Mouse (Mus musculus) hindbrain, embryonic 14.5 days (tissue): Measurements from ENCODE around the gene Pcnx4. TPM values are rescaled to one million over a fixed set of nuclear protein-coding genes. Genes with fewer than 3 reads are reported as not detected.

Experiments
- ATAC-seq: fragments of 200-750 bp; cut with Nextera tagmentation; 2 replicates; pipeline ENCODE4 v1.8.0; 2017; ENCODE audit warnings: moderate number of reproducible peaks, mild to moderate bottlenecking, moderate TSS enrichment, moderate library complexity; ENCODE audit not compliant: low FRiP score
- DNase-seq: peaks from one replicate; pipeline ENCODE4 v3.0.0-alpha.2; 2015; ENCODE audit warnings: low spot score
- H3K27ac ChIP-seq: fragments of 300-500 bp; sonication (generic); 2 replicates; pipeline ENCODE4 v1.5.1; 2014; ENCODE audit warnings: mild to moderate bottlenecking, moderate library complexity
- H3K27me3 ChIP-seq: fragments of 300-500 bp; sonication (generic); 2 replicates; pipeline ENCODE4 v1.6.1; 2014; ENCODE audit warnings: mild to moderate bottlenecking, low read length, mixed read lengths; ENCODE audit not compliant: control insufficient read depth, insufficient read depth
- H3K36me3 ChIP-seq: fragments of 300-500 bp; sonication (generic); replicated peaks from 2 replicates; pipeline ENCODE4 v1.6.1; 2014; ENCODE audit not compliant: control insufficient read depth, insufficient read depth
- H3K4me1 ChIP-seq: fragments of 300-500 bp; sonication (generic); replicated peaks from 2 replicates; pipeline ENCODE4 v1.6.1; 2014; ENCODE audit warnings: antibody characterized with exemption, low read length, mixed read lengths; ENCODE audit not compliant: control insufficient read depth, insufficient read depth
- H3K4me2 ChIP-seq: fragments of 300-500 bp; sonication (generic); replicated peaks from 2 replicates; pipeline ENCODE4 v1.6.1; 2014; ENCODE audit warnings: mild to moderate bottlenecking, moderate library complexity
- H3K4me3 ChIP-seq: fragments of 300-500 bp; sonication (generic); replicated peaks from 2 replicates; pipeline ENCODE4 v1.5.1; 2014; ENCODE audit warnings: mild to moderate bottlenecking, low read length
- H3K9ac ChIP-seq: fragments of 300-500 bp; sonication (generic); 2 replicates; pipeline ENCODE4 v1.6.1; 2014
- H3K9me3 ChIP-seq: fragments of 300-500 bp; sonication (generic); 2 replicates; pipeline ENCODE4 v1.6.1; 2016; ENCODE audit warnings: low read length; ENCODE audit not compliant: control insufficient read depth
- WGBS: fragments of 180-500 bp; shearing (Covaris S2); extraction: QIAGEN DNeasy Blood & Tissue Kit; methylation state at CpG from one replicate; pipeline ENCODE4 v1.1.7; 2014; 5-methylcytosine and 5-hydroxymethylcytosine counted together
- polyA plus RNA-seq: library from polyadenylated mRNA; unstranded; fragments of >200 nt; fragmentation: Nextera tagmentation; extraction: Ambion mirVana; gene quantifications from 2 replicates; pipeline ENCODE4 v1.2.1, GENCODE M21; 2014

Pcnx4 gene
- 28.3 and 29.4 TPM in 2 replicates for polyA plus RNA-seq

DNA sequence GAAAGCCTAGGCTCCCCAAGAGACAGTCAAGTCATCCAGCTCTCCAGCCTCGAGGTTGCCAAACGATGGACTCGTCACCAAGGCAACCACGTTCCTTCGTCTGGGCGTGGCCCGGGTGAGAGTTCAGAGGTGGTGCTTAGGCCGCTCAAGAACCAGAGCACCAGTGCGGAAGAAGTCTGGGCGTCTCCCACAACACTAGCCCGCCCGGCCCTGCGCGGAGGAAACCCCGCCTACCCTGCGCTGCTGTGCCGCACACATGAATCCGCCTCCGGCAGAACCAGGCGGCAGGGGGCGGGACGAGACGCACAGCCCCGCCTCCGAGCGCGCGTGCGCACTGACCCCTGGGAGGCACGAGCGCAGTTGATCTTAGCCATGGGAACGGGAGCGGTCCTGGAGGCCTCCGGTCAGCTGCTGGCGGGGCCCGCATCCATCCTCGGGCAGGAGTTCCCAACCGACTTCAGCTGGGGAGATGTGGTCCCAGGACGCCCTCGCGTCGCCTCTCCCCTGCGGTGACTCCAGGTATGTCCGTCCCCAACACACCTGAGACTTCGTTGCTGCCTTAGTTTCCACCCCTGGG is at the start of gene Pcnx4:
Pcnx4 (plus strand) TSS at position 363 of the 577 bp plus-strand sequence.
- ATAC-seq (peak; percentile 99), DNase-seq (peak; percentile 94)
- under 1% methylated on average over 45 of the region's 45 CpGs for WGBS
- H3K9ac ChIP-seq: peak within 1 kb of the TSS; percentile 68
- H3K4me3 ChIP-seq: peak within 1 kb of the TSS; percentile 61
- H3K27me3 ChIP-seq: no peaks in the 10 kb centered on the region
- H3K36me3 ChIP-seq: no peaks in the 10 kb centered on the region; the same call in 1 of the 2 replicates
- H3K4me2 ChIP-seq: peak within 1 kb of the TSS; percentile 58
- H3K27ac ChIP-seq: peak within 1 kb of the TSS; percentile 47
- H3K4me1 ChIP-seq: peaks cover 16% of the 10 kb centered on the region; the same call in 1 of the 2 replicates
- H3K9me3 ChIP-seq: no peaks in the 10 kb centered on the region

DNA sequence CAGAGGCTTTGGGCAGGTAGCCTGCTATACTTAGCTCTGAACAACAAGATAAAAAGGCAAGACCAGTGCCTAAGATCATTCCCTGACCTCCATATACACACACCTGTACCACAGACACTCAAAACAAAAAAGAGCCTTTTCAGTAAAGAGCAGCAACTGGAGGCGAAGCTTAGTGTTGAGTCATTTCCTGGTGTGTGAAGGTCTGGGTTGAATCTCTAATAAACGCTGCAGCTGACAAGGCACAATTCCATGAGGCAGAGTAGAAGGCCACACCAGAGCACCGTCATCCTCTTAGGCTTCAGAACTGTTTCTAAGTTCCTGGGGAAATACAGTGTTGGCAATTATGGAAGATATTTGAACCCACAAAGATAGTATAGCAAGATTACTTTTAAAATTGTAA is 48.7 kb upstream of the Pcnx4 start:
- Histone ChIP-seq H3K9ac (no peak overlapping the region), H3K4me1 (no peaks in the 10 kb centered on the region), H3K36me3 (no peaks in the 10 kb centered on the region), H3K4me2 (no peak overlapping the region), H3K9me3 (no peaks in the 10 kb centered on the region), H3K4me3 (no peak overlapping the region), H3K27ac (no peak overlapping the region), H3K27me3 (no peaks in the 10 kb centered on the region)
- ATAC-seq (no peak), DNase-seq (no peak)
- WGBS: 83% methylated on average over 3 of the region's 3 CpGs

DNA sequence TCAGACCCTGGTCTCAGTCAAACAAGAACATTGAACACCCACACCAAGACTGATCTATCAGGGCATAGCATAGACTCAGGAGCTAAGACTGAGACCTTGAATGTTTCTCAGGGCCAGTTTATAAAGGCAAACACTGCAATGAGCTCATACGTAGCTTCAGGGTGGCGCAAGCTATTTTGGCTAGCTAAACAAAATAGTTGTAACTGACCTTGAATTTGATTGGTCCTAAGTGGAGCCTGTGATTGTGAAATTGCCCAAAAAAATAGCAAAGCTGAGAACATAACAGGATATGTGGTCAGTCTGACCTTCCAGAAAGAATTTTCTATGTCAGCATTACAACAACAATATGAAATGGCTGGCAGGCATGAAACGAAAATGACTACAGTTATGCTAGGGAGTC is 46.2 kb upstream of the Pcnx4 start:
- Histone ChIP-seq H3K9ac (no peak overlapping the region), H3K4me3 (no peak overlapping the region), H3K9me3 (no peaks in the 10 kb centered on the region), H3K4me2 (no peak overlapping the region), H3K27ac (no peak overlapping the region), H3K27me3 (no peaks in the 10 kb centered on the region), H3K4me1 (no peaks in the 10 kb centered on the region), H3K36me3 (no peaks in the 10 kb centered on the region; the same call in 1 of the 2 replicates)
- ATAC-seq (no peak), DNase-seq (no peak)
- 95% methylated on average over 3 of the region's 3 CpGs for WGBS

DNA sequence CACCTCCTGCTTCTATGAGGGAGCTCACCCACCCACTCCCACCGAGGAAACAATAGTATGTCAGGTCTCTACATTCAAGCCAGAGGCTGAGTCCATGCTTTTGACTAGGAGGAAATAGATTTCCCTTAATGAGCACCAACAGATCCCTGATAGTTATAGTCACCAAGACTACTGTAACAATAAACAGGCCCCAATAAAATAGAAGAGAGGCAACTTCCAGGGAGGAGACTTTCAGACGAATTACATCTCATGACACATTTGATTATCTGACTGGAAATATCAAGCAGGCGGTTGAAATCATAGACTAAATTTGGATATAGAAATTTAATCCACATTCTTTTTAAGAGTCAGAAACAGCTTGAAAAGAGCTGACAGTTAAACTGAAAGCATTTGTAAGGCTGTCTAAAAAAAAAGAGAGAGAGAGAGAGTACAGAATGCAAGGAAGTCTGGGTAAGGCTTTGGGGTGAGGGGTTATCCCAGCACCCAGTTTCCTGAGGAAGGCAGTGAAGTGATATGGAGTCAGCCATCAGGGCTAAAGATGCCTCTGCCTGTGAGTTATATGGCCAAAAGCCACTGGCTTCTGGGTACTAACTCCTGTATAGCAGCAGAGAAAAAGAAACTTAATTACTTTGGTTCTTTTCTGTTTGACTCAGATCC is 45.0 kb upstream of the Pcnx4 start:
- Histone ChIP-seq H3K27ac (no peak overlapping the region), H3K9ac (no peak overlapping the region), H3K4me1 (no peaks in the 10 kb centered on the region), H3K9me3 (no peaks in the 10 kb centered on the region), H3K4me3 (no peak overlapping the region), H3K4me2 (no peak overlapping the region), H3K27me3 (no peaks in the 10 kb centered on the region), H3K36me3 (no peaks in the 10 kb centered on the region; the same call in 1 of the 2 replicates)
- WGBS: 74% methylated on average over 3 of the region's 3 CpGs
- ATAC-seq (no peak), DNase-seq (no peak)

DNA sequence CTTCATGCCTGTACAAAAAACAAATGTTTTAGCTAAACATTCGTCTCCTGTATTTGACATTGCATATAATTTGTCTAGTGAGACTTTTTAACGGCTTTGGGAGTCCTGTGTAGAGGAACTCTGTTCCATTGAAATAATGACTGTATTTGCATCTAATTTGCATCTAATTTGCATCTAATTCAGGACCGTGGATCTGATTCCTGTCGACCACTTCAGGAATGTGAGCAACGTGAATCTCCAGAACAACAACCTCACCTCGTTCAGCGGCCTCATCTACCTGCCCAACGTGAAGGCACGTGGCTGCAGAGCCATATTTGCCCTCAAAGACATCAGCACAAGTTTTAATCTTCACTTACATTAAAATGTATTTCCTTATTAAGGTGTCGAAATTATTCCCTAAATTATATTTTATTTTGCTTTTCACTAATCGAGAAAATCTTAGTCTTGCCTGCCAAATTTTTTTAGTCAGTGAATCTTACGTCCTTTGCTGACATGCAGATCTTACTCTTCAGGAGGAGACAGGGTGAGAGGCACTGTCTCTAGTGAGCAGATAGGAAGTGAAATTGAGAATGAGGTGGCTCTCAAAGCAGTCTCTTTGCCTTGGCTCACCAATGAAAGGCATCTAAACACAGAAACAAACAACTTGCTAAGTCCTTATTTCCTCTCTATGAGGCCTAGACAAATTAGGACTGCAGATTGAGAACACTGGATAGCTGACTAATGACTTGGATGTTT is 39.1 kb upstream of the Pcnx4 start:
- Histone ChIP-seq H3K4me1 (no peaks in the 10 kb centered on the region), H3K4me3 (no peak overlapping the region), H3K36me3 (no peaks in the 10 kb centered on the region; the same call in 1 of the 2 replicates), H3K9me3 (no peaks in the 10 kb centered on the region), H3K4me2 (no peak overlapping the region), H3K9ac (no peak overlapping the region), H3K27ac (no peak overlapping the region), H3K27me3 (no peaks in the 10 kb centered on the region)
- ATAC-seq (peak; percentile 6; the same call in 1 of the 2 replicates), DNase-seq (no peak)
- WGBS: 43% methylated on average over 12 of the region's 12 CpGs

DNA sequence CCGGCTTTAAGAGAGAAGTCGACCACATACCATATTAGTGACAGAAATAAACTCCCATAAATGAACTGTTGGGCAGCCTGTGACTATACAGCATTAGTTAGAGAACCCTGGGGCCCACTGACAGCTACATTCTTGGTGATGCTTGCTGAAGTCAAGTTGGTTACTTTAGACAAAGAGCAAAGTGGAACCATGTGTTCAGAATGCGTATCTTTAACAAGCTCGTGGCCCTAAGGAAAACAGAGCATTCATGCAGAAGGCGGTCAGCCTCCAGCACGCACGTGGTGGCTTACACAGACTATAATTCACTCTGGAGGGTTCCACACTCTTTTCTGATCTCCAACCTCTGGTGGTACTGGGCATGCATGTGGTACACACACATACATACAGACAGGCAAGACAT is 26.6 kb upstream of the Pcnx4 start:
- Histone ChIP-seq H3K9me3 (no peaks in the 10 kb centered on the region), H3K27me3 (no peaks in the 10 kb centered on the region), H3K9ac (no peak overlapping the region), H3K4me3 (no peak overlapping the region), H3K4me1 (no peaks in the 10 kb centered on the region), H3K36me3 (no peaks in the 10 kb centered on the region), H3K4me2 (no peak overlapping the region), H3K27ac (no peak overlapping the region)
- ATAC-seq (no peak), DNase-seq (no peak)
- WGBS: 71% methylated on average over 7 of the region's 7 CpGs

DNA sequence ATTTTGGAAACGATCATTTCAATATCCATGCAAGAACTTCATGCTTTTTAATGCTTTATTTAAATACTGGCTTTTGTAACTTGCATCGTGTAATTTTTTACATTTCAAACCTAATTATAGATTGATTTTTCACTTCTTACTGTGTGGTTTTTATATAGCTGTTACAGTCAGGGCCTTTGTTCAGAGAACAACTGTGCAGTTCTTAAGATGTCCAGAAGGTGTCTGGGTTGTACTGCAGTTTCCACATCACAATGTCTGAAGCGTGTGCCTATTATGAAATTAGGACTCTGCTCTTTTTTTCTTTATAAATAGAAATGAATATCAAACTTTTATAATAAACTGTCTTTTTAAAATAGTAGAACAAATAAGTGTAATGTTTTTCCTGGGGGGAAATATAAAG is 20.7 kb upstream of the Pcnx4 start:
- H3K9ac ChIP-seq: no peak overlapping the region
- no peaks in the 10 kb centered on the region for H3K36me3 ChIP-seq
- no peak overlapping the region for H3K4me2 ChIP-seq
- no peaks in the 10 kb centered on the region for H3K4me1 ChIP-seq
- DNase-seq: peak; percentile 68
- ATAC-seq: 0 out of 2 replicates have a peak, but pooled peaks have one; percentile 74
- H3K9me3 ChIP-seq: no peaks in the 10 kb centered on the region
- no peak overlapping the region for H3K27ac ChIP-seq
- H3K27me3 ChIP-seq: no peaks in the 10 kb centered on the region
- H3K4me3 ChIP-seq: no peak overlapping the region
- 60% methylated on average over 3 of the region's 3 CpGs for WGBS

DNA sequence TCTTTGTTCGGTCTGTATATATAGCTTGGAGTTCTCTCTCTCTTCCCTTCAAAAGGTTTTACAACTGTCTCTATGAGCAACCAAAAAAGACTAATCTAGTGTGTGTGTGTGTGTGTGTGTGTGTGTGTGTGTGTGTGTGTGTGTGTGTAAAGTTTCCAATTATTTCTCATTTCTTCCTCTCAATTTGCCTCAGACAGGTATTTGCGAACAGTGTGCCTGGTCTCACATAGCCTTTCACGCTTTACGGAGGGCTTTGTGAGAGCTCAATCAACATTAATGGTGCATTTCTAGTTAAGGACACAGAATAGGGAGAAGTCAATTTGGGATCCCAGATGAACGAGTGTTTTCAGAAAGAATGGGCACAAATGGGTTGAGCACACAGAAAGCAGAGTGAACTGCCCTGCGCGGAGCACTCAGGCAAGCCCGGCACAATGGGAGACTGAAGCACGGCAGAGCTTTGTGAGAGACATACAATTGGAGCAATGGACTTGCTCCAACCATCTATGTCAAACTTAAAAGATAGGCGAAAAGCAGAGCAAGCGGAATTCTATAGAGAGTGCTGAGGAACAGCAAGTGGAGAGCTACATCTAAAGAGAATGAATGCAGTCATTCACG is 18.0 kb upstream of the Pcnx4 start:
- DNase-seq (peak; percentile 27), ATAC-seq (no peak)
- H3K36me3 ChIP-seq: no peaks in the 10 kb centered on the region
- no peak overlapping the region for H3K4me3 ChIP-seq
- H3K4me1 ChIP-seq: no peaks in the 10 kb centered on the region
- WGBS: 22% methylated on average over 12 of the region's 12 CpGs
- H3K9ac ChIP-seq: peak overlapping the region; percentile 3; the same call in 1 of the 2 replicates
- no peaks in the 10 kb centered on the region for H3K9me3 ChIP-seq
- H3K27ac ChIP-seq: no peak overlapping the region
- peak overlapping the region; percentile 43 for H3K4me2 ChIP-seq
- H3K27me3 ChIP-seq: no peaks in the 10 kb centered on the region

DNA sequence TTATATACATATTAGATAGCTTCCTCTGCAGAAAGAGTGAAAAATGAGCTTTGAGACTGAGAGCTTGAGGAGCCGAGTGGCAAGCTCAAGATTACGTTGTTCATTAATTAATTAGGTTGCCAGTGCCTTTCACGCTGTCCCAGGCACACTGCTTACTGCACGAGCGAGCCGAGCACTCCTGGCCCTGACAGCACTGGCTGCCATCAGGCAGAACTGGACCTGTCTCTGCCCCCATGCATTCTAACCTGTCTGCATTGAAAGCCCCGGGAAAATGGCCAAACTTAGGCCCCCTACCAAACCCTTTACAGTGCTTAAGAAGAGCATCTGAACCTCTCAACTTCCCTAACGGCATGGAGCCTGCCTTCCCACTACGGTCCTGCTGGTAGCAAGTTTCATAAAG is 16.8 kb upstream of the Pcnx4 start:
- Histone ChIP-seq H3K27me3 (no peaks in the 10 kb centered on the region), H3K4me3 (no peak overlapping the region), H3K4me2 (no peak overlapping the region), H3K9ac (no peak overlapping the region), H3K27ac (no peak overlapping the region), H3K9me3 (no peaks in the 10 kb centered on the region), H3K36me3 (no peaks in the 10 kb centered on the region), H3K4me1 (no peaks in the 10 kb centered on the region)
- no peak for ATAC-seq
- no peak for DNase-seq
- WGBS: 26% methylated on average over 9 of the region's 9 CpGs
